Mouse (Mus musculus) liver, postnatal 0 days (tissue): ENCODE data around the gene Fignl1. TPM values are rescaled to one million over a fixed set of nuclear protein-coding genes. Genes with fewer than 3 reads are reported as not detected.

Source experiments
- ATAC-seq: fragments of 200-750 bp; cut with Nextera tagmentation; 2 replicates; pipeline ENCODE4 v1.8.0; 2017; ENCODE audit warnings: mild to moderate bottlenecking, moderate library complexity
- DNase-seq: peaks from one replicate; pipeline ENCODE4 v3.0.0-alpha.2; 2016
- H3K27ac ChIP-seq: fragments of 300-500 bp; sonication (generic); 2 replicates; pipeline ENCODE4 v1.5.1; 2014; ENCODE audit warnings: antibody characterized with exemption, moderate library complexity, mild to moderate bottlenecking, low read depth
- H3K27me3 ChIP-seq: fragments of 300-500 bp; sonication (generic); 2 replicates; pipeline ENCODE4 v1.6.1; 2014; ENCODE audit warnings: low read length, control low read depth, mixed read lengths; ENCODE audit not compliant: insufficient read depth
- H3K36me3 ChIP-seq: fragments of 300-500 bp; sonication (generic); replicated peaks from 2 replicates; pipeline ENCODE4 v1.6.1; 2014; ENCODE audit warnings: mild to moderate bottlenecking, control low read depth, low read length, moderate library complexity, mixed read lengths; ENCODE audit not compliant: insufficient read depth
- H3K4me1 ChIP-seq: fragments of 300-500 bp; sonication (generic); 2 replicates; pipeline ENCODE4 v1.6.1; 2014; ENCODE audit warnings: antibody characterized with exemption, mild to moderate bottlenecking, control low read depth; ENCODE audit not compliant: insufficient read depth
- H3K4me2 ChIP-seq: fragments of 300-500 bp; sonication (generic); 2 replicates; pipeline ENCODE4 v1.6.1; 2014; ENCODE audit warnings: low read depth, mild to moderate bottlenecking, low read length, moderate library complexity, mixed read lengths
- H3K4me3 ChIP-seq: fragments of 300-500 bp; sonication (generic); 2 replicates; pipeline ENCODE4 v1.5.1; 2014; ENCODE audit warnings: low read depth, low read length
- H3K9ac ChIP-seq: fragments of 300-500 bp; sonication (generic); replicated peaks from 2 replicates; pipeline ENCODE4 v1.6.1; 2014; ENCODE audit warnings: mild to moderate bottlenecking, moderate library complexity
- H3K9me3 ChIP-seq: fragments of 300-500 bp; sonication (generic); 2 replicates; pipeline ENCODE4 v1.6.1; 2016; ENCODE audit warnings: mild to moderate bottlenecking, control low read depth, low read length, mixed read lengths
- CTCF ChIP-seq: sonication (generic); IDR thresholded peaks from 2 replicates; pipeline ENCODE4 v1.5.1; 2016; ENCODE audit warnings: antibody characterized with exemption, low read depth
- EP300 ChIP-seq: IDR thresholded peaks from 2 replicates; pipeline ENCODE4 v1.6.1; 2016; ENCODE audit warnings: antibody characterized with exemption, low read depth, mild to moderate bottlenecking
- WGBS: fragments of 180-500 bp; shearing (Covaris S2); extraction: QIAGEN DNeasy Blood & Tissue Kit; methylation state at CpG from one replicate; pipeline ENCODE4 v1.1.7; 2014; ENCODE audit not compliant: insufficient replicate concordance; 5-methylcytosine and 5-hydroxymethylcytosine counted together
- polyA plus RNA-seq: library from polyadenylated mRNA; unstranded; fragments of >200 nt; fragmentation: Nextera tagmentation; extraction: Ambion mirVana; gene quantifications from 2 replicates; pipeline ENCODE4 v1.2.1, GENCODE M21; 2015

Gene Fignl1
- polyA plus RNA-seq, 1 experiment from 2014 or later, result 31.2 TPM

DNA sequence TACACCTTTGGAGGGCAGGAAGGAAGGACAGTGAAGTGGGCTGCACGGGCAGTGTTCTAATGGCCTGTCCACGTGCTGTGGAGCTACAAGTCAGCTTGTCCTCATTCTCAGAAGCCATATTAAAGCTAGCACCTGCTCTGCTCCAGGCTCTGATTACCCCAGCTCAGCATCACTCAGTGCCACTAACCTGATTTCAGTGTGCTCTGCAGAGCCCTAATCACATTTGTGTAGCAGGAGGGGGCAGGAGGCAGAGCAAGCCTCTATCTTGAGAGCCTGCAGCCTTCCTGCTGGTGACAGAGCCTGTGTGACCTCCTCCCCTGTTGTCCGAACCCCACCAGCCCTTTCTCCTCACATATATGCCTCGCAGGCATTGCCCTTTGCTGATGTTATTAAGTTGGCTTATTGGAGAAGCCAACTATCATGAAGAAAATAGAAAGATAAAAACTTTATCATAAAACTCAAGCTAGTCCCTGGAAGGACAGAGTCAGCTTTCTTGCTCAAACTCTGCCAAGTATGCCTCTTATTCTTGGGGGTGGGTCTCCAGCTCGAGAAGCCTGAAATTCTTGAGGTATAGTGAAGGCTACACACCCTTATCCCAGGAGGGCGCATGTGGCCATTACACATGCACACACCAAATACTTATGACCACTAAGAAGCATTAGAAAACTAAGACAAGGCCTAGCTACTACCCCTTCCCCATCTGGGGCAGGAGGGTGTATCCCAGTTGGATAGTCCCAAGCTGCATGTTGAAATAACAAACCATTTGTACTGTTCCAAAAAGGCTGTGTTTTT, 41.9 kb upstream of the Fignl1 start:
- H3K27ac ChIP-seq, result no peak overlapping the region
- no peaks in the 10 kb centered on the region for H3K9me3 ChIP-seq

DNA sequence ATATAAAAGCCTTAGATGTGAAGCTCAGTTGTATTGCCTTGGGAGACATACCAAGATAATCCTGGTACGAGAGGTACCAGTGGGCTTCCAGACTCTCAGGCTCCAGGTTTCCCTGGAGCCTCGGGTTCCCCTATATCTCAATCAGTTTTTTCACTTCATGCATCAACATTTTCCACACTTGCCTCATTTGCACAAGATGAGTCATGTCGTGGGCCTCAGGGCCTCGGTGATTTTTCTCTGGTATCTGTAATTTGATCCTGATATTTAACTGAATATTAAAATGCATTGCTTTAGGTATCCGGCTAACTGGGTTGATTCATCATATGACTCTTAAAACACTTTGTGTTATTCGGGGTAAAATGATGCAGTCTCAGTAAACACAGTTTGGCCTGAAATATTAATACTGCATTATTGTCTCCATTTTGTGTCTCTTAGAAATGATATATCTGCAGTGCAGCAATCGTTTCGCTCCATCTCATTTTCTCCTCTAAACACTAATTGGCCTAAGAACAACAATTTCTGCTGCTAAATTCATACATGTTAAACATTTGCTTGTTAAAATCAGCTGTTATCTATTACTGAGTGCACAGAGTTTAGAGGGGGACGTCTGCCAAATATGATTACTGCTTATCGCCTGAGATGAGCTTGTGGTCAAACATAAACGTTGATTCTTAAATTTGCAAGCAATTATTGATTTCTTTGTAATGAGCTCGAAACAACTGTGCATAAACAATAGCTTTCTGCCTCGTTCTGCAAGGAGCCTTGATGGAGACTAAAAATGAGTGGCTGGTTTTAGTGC, 41.0 kb upstream of the Fignl1 start:
- Histone ChIP-seq H3K36me3 (no peaks in the 10 kb centered on the region), H3K4me2 (no peak overlapping the region), H3K9ac (no peak overlapping the region), H3K27ac (no peak overlapping the region), H3K27me3 (no peaks in the 10 kb centered on the region), H3K9me3 (no peaks in the 10 kb centered on the region), H3K4me1 (no peaks in the 10 kb centered on the region), H3K4me3 (no peak overlapping the region)
- ATAC-seq (no peak), DNase-seq (no peak)
- 59% methylated on average over 13 of the region's 13 CpGs for WGBS
- TF ChIP-seq EP300, result no peak
- no peak for TF ChIP-seq CTCF

More for the DNA sequence above, 41.9 kb upstream of the Fignl1 start:
- 59% methylated on average over 6 of the region's 6 CpGs for WGBS
- no peak for TF ChIP-seq CTCF
- TF ChIP-seq EP300, result no peak
- no peak overlapping the region for H3K4me2 ChIP-seq
- no peaks in the 10 kb centered on the region for H3K27me3 ChIP-seq
- H3K4me3 ChIP-seq, result no peak overlapping the region
- no peak overlapping the region for H3K9ac ChIP-seq
- DNase-seq, result no peak
- no peaks in the 10 kb centered on the region for H3K36me3 ChIP-seq
- ATAC-seq, result no peak
- no peaks in the 10 kb centered on the region for H3K4me1 ChIP-seq

DNA sequence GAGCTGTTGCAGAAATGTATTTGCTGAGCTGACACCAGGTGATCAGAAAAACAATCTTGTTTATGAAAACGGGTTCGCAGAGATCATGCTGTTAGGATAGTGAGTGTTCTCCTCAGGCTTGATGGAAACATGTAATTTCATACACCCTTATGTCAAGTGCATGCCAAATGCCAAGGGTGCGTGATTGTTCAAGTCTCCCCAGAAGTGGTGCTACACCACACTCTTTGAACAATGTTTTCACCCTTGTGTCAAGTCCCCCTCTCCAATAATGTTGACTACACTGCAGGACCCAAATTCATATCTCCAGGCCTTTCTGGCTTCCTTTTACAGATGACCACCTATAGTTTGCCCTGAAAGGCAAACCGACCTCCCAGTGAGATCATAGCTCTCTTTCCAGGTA, 39.7 kb upstream of the Fignl1 start:
- TF ChIP-seq CTCF, result no peak
- no peak for TF ChIP-seq EP300
- ATAC-seq (no peak), DNase-seq (no peak)
- Histone ChIP-seq H3K4me2 (no peak overlapping the region), H3K27me3 (no peaks in the 10 kb centered on the region), H3K9me3 (no peaks in the 10 kb centered on the region), H3K27ac (no peak overlapping the region), H3K4me3 (no peak overlapping the region), H3K9ac (no peak overlapping the region), H3K36me3 (no peaks in the 10 kb centered on the region; the same call in 1 of the 2 replicates), H3K4me1 (peaks cover 2% of the 10 kb centered on the region; the same call in 1 of the 2 replicates)
- 86% methylated on average over 4 of the region's 4 CpGs for WGBS

DNA sequence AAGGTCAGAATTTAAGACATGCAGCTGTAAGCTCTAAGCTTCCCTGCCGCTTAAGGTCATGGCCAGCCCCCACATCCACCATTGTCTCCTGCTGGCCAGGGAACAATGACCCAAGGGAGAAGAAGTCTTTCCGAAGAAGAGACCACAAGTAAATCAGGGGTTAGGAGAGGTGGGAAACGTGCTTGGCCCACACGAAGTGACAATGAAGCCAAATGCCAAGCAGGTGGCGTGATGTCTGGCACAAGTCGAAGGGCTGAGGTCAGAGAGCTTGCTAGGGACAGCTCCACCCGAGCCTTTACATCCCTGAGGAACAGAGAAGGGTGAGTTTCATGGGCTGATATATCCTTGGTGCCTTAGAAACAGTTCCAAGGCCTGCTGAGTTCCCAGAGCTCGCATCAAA, 36.3 kb upstream of the Fignl1 start:
- Histone ChIP-seq H3K27me3 (no peaks in the 10 kb centered on the region), H3K9me3 (no peaks in the 10 kb centered on the region), H3K4me3 (no peak overlapping the region), H3K4me2 (no peak overlapping the region), H3K36me3 (no peaks in the 10 kb centered on the region; the same call in 1 of the 2 replicates), H3K27ac (no peak overlapping the region), H3K4me1 (peaks cover 24% of the 10 kb centered on the region), H3K9ac (no peak overlapping the region)
- no peak for TF ChIP-seq EP300
- TF ChIP-seq CTCF, result no peak
- 77% methylated on average over 8 of the region's 8 CpGs for WGBS
- no peak for DNase-seq
- ATAC-seq, result no peak

DNA sequence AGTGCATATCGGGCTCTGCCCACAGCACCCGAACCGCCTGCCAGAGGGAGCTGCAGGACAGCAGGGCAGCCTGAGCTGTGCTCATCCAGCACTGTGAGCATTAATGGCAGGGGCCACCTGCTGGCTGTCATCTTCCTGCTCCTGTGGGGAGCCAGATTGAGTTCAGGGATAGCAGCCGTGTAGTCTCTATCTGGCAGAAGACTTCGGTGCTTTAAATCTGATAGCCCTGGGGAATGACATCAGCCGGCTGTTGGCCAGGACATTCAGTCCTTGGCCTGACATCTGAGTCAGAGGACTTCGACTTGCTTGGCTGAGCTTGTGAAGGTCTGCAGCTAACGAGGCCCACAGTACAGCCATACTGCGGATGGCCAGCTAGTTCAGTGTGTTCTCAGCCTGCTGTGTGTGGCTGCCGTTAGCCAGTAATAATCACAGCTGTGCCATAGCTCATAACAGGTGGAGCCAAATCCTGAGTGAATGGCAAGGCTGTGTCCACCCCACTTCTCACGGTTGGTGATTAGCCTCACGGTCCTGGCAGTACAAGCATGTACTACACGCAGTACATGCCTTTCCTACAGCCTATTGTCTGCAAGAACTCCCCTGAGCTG, 35.7 kb upstream of the Fignl1 start:
- no peak overlapping the region for H3K4me2 ChIP-seq
- DNase-seq, result no peak
- peak; percentile 70 for ATAC-seq
- peak; percentile 66 for TF ChIP-seq CTCF
- peak; percentile 30; the same call in 1 of the 2 replicates for TF ChIP-seq EP300
- no peak overlapping the region for H3K9ac ChIP-seq
- no peaks in the 10 kb centered on the region; the same call in 1 of the 2 replicates for H3K36me3 ChIP-seq
- WGBS, result 66% methylated on average over 13 of the region's 13 CpGs
- no peaks in the 10 kb centered on the region for H3K9me3 ChIP-seq
- no peak overlapping the region for H3K27ac ChIP-seq
- peaks cover 29% of the 10 kb centered on the region for H3K4me1 ChIP-seq
- no peak overlapping the region for H3K4me3 ChIP-seq
- H3K27me3 ChIP-seq, result no peaks in the 10 kb centered on the region

DNA sequence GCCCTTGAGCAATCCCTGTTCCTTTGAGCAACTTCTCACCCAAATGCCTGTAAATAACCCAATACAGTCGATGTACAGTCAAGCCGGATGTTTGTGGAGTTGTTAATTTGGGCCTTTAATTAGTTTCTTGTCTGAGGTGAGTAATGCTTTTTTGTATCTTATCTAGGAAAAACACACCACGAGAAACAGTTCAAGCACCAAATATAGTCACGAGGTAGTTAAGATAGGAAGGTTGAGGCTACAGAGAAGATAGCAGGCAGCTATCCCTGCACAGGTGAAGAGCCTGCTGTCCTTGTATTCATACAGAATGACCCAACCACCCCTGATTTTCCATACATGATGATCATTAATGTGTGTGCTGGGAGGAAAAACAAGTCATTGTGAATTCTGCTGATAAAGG, 32.8 kb upstream of the Fignl1 start:
- ATAC-seq, result peak; percentile 62
- Histone ChIP-seq H3K4me1 (peaks cover 43% of the 10 kb centered on the region), H3K9me3 (no peaks in the 10 kb centered on the region), H3K4me2 (peak overlapping the region; percentile 46), H3K9ac (no peak overlapping the region), H3K36me3 (no peaks in the 10 kb centered on the region; the same call in 1 of the 2 replicates), H3K4me3 (no peak overlapping the region), H3K27ac (0 out of 2 replicates have a peak overlapping the region, but pooled peaks have one; percentile 26), H3K27me3 (no peaks in the 10 kb centered on the region)
- no peak for DNase-seq
- WGBS, result 36% methylated on average over 4 of the region's 4 CpGs
- TF ChIP-seq EP300, result peak; percentile 94
- TF ChIP-seq CTCF, result no peak
